ENCODE assay signal across 7 mouse cellular contexts in genomic region chr11:57518091-57518750, GRCm38 (mm10). TPM values are rescaled to one million over a fixed set of nuclear protein-coding genes. Genes with fewer than 3 reads are reported as not detected.
A peak's percentile ranks its signal among the peaks of the same experiment; 100 is the strongest.
DNase-seq lines count a peak whose midpoint lies in the region; ATAC-seq lines count a peak whose summit lies in the region.

TSS of gene Fam114a2 (minus strand) at chr11:57518617.
TSS of gene Mfap3 (plus strand) at chr11:57518664.

- H3K36me3 ChIP-seq in embryonic facial prominence, embryonic 10.5 days (replicated peaks): peaks cover 38% of the 10 kb centered on the region
- peaks cover 34% of the 10 kb centered on the region for H3K36me3 ChIP-seq in limb, embryonic 10.5 days
- peaks cover 23% of the 10 kb centered on the region for H3K36me3 ChIP-seq in midbrain, embryonic 13.5 days

- WGBS in embryonic facial prominence, embryonic 10.5 days: under 1% methylated on average over 59 of the region's 59 CpGs
- under 1% methylated on average over 59 of the region's 59 CpGs for WGBS in limb, embryonic 10.5 days
- WGBS in midbrain, embryonic 13.5 days: 1% methylated on average over 56 of the region's 59 CpGs

- H3K4me1 ChIP-seq in embryonic facial prominence, embryonic 10.5 days: peaks cover 19% of the 10 kb centered on the region
- H3K4me1 ChIP-seq in limb, embryonic 10.5 days: peaks cover 15% of the 10 kb centered on the region
- peaks cover 32% of the 10 kb centered on the region for H3K4me1 ChIP-seq in midbrain, embryonic 13.5 days (replicated peaks)

- DNase-seq in adrenal gland, postnatal 10 days: peak; percentile 97
- DNase-seq in embryonic facial prominence, embryonic 10.5 days (ENCODE audit: low spot score): peak; percentile 95
- DNase-seq in kidney, adult 11 months: peak; percentile 83
- peak; percentile 95 for DNase-seq in limb, embryonic 10.5 days (ENCODE audit: low spot score)
- peak; percentile 93 for DNase-seq in spleen, adult 12 weeks (ENCODE audit: low spot score)

- peak; percentile 94 for ATAC-seq in granulocyte monocyte progenitor cell, adult 5-6 weeks (replicated peaks; ENCODE audit: poor library complexity, severe bottlenecking)
- peak; percentile 98 for ATAC-seq in midbrain, embryonic 13.5 days

- no peaks in the 10 kb centered on the region for H3K9me3 ChIP-seq in embryonic facial prominence, embryonic 10.5 days
- H3K9me3 ChIP-seq in limb, embryonic 10.5 days (replicated peaks): no peaks in the 10 kb centered on the region
- no peaks in the 10 kb centered on the region for H3K9me3 ChIP-seq in midbrain, embryonic 13.5 days

- peak within 1 kb of the TSS; percentile 84 for H3K27ac ChIP-seq in embryonic facial prominence, embryonic 10.5 days (replicated peaks)
- peak within 1 kb of the TSS; percentile 90 for H3K27ac ChIP-seq in limb, embryonic 10.5 days
- H3K27ac ChIP-seq in midbrain, embryonic 13.5 days: peak within 1 kb of the TSS; percentile 87

- no peaks in the 10 kb centered on the region for H3K27me3 ChIP-seq in embryonic facial prominence, embryonic 10.5 days (replicated peaks; ENCODE audit: low read depth, poor library complexity, severe bottlenecking)
- H3K27me3 ChIP-seq in limb, embryonic 10.5 days (ENCODE audit: low read depth, poor library complexity, severe bottlenecking): no peaks in the 10 kb centered on the region
- no peaks in the 10 kb centered on the region for H3K27me3 ChIP-seq in midbrain, embryonic 13.5 days

- peak within 1 kb of the TSS; percentile 89 for H3K9ac ChIP-seq in midbrain, embryonic 13.5 days (replicated peaks)

- peak within 1 kb of the TSS; percentile 69 for H3K4me2 ChIP-seq in midbrain, embryonic 13.5 days (replicated peaks)

- peak within 1 kb of the TSS; percentile 78 for H3K4me3 ChIP-seq in embryonic facial prominence, embryonic 10.5 days
- peak within 1 kb of the TSS; percentile 87 for H3K4me3 ChIP-seq in limb, embryonic 10.5 days
- peak within 1 kb of the TSS; percentile 91 for H3K4me3 ChIP-seq in midbrain, embryonic 13.5 days (replicated peaks)

RNA-seq across cellular contexts. Expression of gene Fam114a2, which starts in this region (rescaled TPM):
- 10 to 100 TPM; 45.7 to 47.6 TPM for total RNA-seq in adrenal gland, postnatal 10 days (2021)
- 68.0 and 73.6 TPM in 2 replicates for polyA plus RNA-seq in embryonic facial prominence, embryonic 10.5 days (2016; fragmentation: Nextera tagmentation; extraction: Ambion mirVana)
- 35.4 and 46.4 TPM in 2 replicates for total RNA-seq in granulocyte monocyte progenitor cell, adult 5-6 weeks (2014; fragmentation: Nextera tagmentation)
- total RNA-seq in granulocyte monocyte progenitor cell, adult 5-6 weeks (2017): 29.7 and 30.9 TPM in 2 replicates
- 61.0 and 67.6 TPM in 2 replicates for polyA plus RNA-seq in limb, embryonic 10.5 days (2016; fragmentation: Nextera tagmentation; extraction: Ambion mirVana)
- 93.2 TPM in 2 replicates for polyA plus RNA-seq in midbrain, embryonic 13.5 days (2015; fragmentation: Nextera tagmentation; extraction: Ambion mirVana)

RNA-seq across cellular contexts. Expression of gene Mfap3, which starts in this region (rescaled TPM):
- 10 to 100 TPM; 28.1 to 32.0 TPM for total RNA-seq in adrenal gland, postnatal 10 days (2021)
- polyA plus RNA-seq in embryonic facial prominence, embryonic 10.5 days (2016; fragmentation: Nextera tagmentation; extraction: Ambion mirVana): 49.0 and 50.7 TPM in 2 replicates
- 26.6 and 26.8 TPM in 2 replicates for total RNA-seq in granulocyte monocyte progenitor cell, adult 5-6 weeks (2014; fragmentation: Nextera tagmentation)
- 26.6 and 29.7 TPM in 2 replicates for total RNA-seq in granulocyte monocyte progenitor cell, adult 5-6 weeks (2017)
- 45.4 and 47.7 TPM in 2 replicates for polyA plus RNA-seq in limb, embryonic 10.5 days (2016; fragmentation: Nextera tagmentation; extraction: Ambion mirVana)
- polyA plus RNA-seq in midbrain, embryonic 13.5 days (2015; fragmentation: Nextera tagmentation; extraction: Ambion mirVana): 60.4 and 63.4 TPM in 2 replicates

Comparison
In these comparisons a context has a peak if more than half of its experiments do, and no peak if none do; other contexts are left out.
1. Peak in every context shown above with its lines: DNase-seq, ATAC-seq, H3K4me3 ChIP-seq and H3K27ac ChIP-seq.